24 mouse cellular contexts compared by ENCODE assay signal in genomic region chr7:66476289-66476688, GRCm38 (mm10). TPM values are rescaled to one million over a fixed set of nuclear protein-coding genes. Genes with fewer than 3 reads are reported as not detected.
DNase-seq lines count a peak whose midpoint lies in the region; ATAC-seq lines count a peak whose summit lies in the region.
"Had no signal": no experiment of that assay in that cellular context is flagged by ENCODE, and none has a peak within 500 bp of the region (broad histone marks: within the 10 kb centered on the region; RNA-seq: fewer than 3 reads in every experiment).

No protein-coding gene starts in this region.

- 62% methylated on average over 8 of the region's 8 CpGs for WGBS in heart, embryonic 10.5 days
- 29% methylated on average over 8 of the region's 8 CpGs for WGBS in kidney, embryonic 14.5 days

- H3K27ac ChIP-seq in heart, embryonic 10.5 days, result no peak overlapping the region
- no peak overlapping the region for H3K27ac ChIP-seq in kidney, embryonic 14.5 days (ENCODE audit: low read depth, low read length)
- H3K27ac ChIP-seq: forebrain, embryonic 10.5 days; forebrain, embryonic 13.5 days; hindbrain, embryonic 14.5 days had no signal

- H3K4me2 ChIP-seq in kidney, embryonic 14.5 days (replicated peaks; ENCODE audit: low read depth, low read length), result no peak overlapping the region
- H3K4me2 ChIP-seq: forebrain, embryonic 13.5 days; heart, embryonic 11.5 days; hindbrain, embryonic 14.5 days had no signal

- DNase-seq in adrenal gland, adult (ENCODE audit: inconsistent age in 2 of 2, low spot score in 1 of 2), result peak; percentile 22 to 56
- DNase-seq in adrenal gland, adult 18-20 months (ENCODE audit: low spot score in 2 of 2), result no peak
- peak; percentile 61 for DNase-seq in heart, adult 11 months
- DNase-seq in heart, embryonic 10.5 days (ENCODE audit: low spot score), result no peak
- no peak for DNase-seq in kidney, postnatal 14 days
- peak; percentile 13 to 20 for DNase-seq in adrenal gland, postnatal 36 days
- DNase-seq in right cerebral cortex, postnatal 25 days, result no peak
- DNase-seq: cerebellum, adult 18-20 months; cerebellum, adult 9-10 months; cerebellum, postnatal 14 days; gastrocnemius, postnatal 14 days; heart, adult 18-20 months; heart, postnatal 10 days; heart, postnatal 36 days; kidney, adult 2 months had no signal

- no peaks in the 10 kb centered on the region for H3K36me3 ChIP-seq in heart, embryonic 10.5 days
- H3K36me3 ChIP-seq in kidney, embryonic 14.5 days (ENCODE audit: control insufficient read depth, insufficient read depth, low read length), result no peaks in the 10 kb centered on the region
- H3K36me3 ChIP-seq: forebrain, embryonic 10.5 days; G1E had no signal

- peak; percentile 36; the same call in 1 of the 2 replicates for ATAC-seq in kidney, embryonic 14.5 days (ENCODE audit: low FRiP score, low TSS enrichment)
- ATAC-seq: forebrain, embryonic 13.5 days; forebrain, embryonic 16.5 days; intestine, postnatal 0 days; Patski had no signal

- H3K27me3 ChIP-seq in heart, embryonic 10.5 days (ENCODE audit: insufficient read depth, poor library complexity, severe bottlenecking), result no peaks in the 10 kb centered on the region
- H3K27me3 ChIP-seq in kidney, embryonic 14.5 days (ENCODE audit: control insufficient read depth, insufficient read depth, low read length), result no peaks in the 10 kb centered on the region
- H3K27me3 ChIP-seq: Patski had no signal

- H3K9ac ChIP-seq in kidney, embryonic 14.5 days (ENCODE audit: low read depth, low read length), result no peak overlapping the region
- H3K9ac ChIP-seq: forebrain, embryonic 13.5 days; hindbrain, embryonic 14.5 days had no signal

- peaks cover 16% of the 10 kb centered on the region for H3K4me1 ChIP-seq in heart, embryonic 10.5 days
- H3K4me1 ChIP-seq in kidney, embryonic 14.5 days (ENCODE audit: control insufficient read depth, insufficient read depth, low read length), result peaks cover 6% of the 10 kb centered on the region; the same call in 1 of the 2 replicates

- H3K9me3 ChIP-seq in heart, embryonic 10.5 days, result no peaks in the 10 kb centered on the region
- H3K9me3 ChIP-seq in kidney, embryonic 14.5 days (ENCODE audit: control insufficient read depth, low read length), result no peaks in the 10 kb centered on the region
- H3K9me3 ChIP-seq: forebrain, embryonic 10.5 days; forebrain, embryonic 13.5 days; G1E had no signal

- H3K4me3 ChIP-seq in heart, embryonic 10.5 days, result no peak overlapping the region
- no peak overlapping the region for H3K4me3 ChIP-seq in kidney, embryonic 14.5 days (ENCODE audit: low read length)
- H3K4me3 ChIP-seq: forebrain, embryonic 10.5 days; forebrain, embryonic 13.5 days had no signal

RNA-seq across cellular contexts. Expression of gene Aldh1a3, which starts 49.0 kb away (rescaled TPM):
- 10 to 100 TPM; 12.2 to 16.7 TPM for total RNA-seq in adrenal gland, adult 18-20 months (2021)
- polyA plus RNA-seq in heart, embryonic 10.5 days (2016; fragmentation: Nextera tagmentation; extraction: Ambion mirVana), result 0.95 and 1.6 TPM in 2 replicates
- polyA plus RNA-seq in kidney, embryonic 14.5 days (2014; fragmentation: Nextera tagmentation; extraction: Ambion mirVana), result 30.4 and 41.7 TPM in 2 replicates
- total RNA-seq in adrenal gland, postnatal 36 days (2021), result 10 to 100 TPM in 1 of 2 experiments, 1 to 10 TPM in 1; 9.2 to 10.4 TPM
- polyA plus RNA-seq: G1E had no signal

Comparison
In these comparisons a context has a peak if more than half of its experiments do, and no peak if none do; other contexts are left out.
1. DNase-seq: peak in adrenal gland, adult (2 of 2), heart, adult 11 months (single experiment) and adrenal gland, postnatal 36 days (2 of 2); none in adrenal gland, adult 18-20 months (0 of 2), heart, embryonic 10.5 days (single experiment), kidney, postnatal 14 days (single experiment) and right cerebral cortex, postnatal 25 days (single experiment).